In genomic region chr15:4027671-4028410, GRCm38 (mm10) we compare ENCODE assay signal across 8 mouse cellular contexts. TPM values are rescaled to one million over a fixed set of nuclear protein-coding genes. Genes with fewer than 3 reads are reported as not detected.
DNase-seq lines count a peak whose midpoint lies in the region; ATAC-seq and TF ChIP-seq lines count a peak whose summit lies in the region.

No protein-coding gene starts in this region.

- no peak for ATAC-seq in midbrain, embryonic 13.5 days
- ATAC-seq in monocyte, adult 5-6 weeks (replicated peaks; ENCODE audit: insufficient number of reproducible peaks, low FRiP score, low TSS enrichment, poor library complexity, severe bottlenecking) = no peak

- H3K4me2 ChIP-seq in midbrain, embryonic 13.5 days (replicated peaks) = peak overlapping the region; percentile 67

- no peak for TF ChIP-seq CTCF in layer of hippocampus, adult 2 months (conservative IDR thresholded peaks at IDR 0.05)
- TF ChIP-seq CTCF in cortical plate, adult 2 months (IDR thresholded peaks at IDR 0.05; ENCODE audit: extremely low read depth, insufficient read depth, low read length) = no peak

- H3K9ac ChIP-seq in midbrain, embryonic 13.5 days (replicated peaks) = peak overlapping the region; percentile 89

- no peak for DNase-seq in layer of hippocampus, adult 2 months (ENCODE audit: low spot score in 2 of 2)
- DNase-seq in layer of hippocampus, adult 11-12 months (ENCODE audit: low spot score) = no peak
- DNase-seq in hindlimb bud, embryonic 11.5 days (ENCODE audit: extremely low spot score, low read depth, low spot score) = peak; percentile 8
- no peak for DNase-seq in cerebellum, postnatal 25 days
- no peak for DNase-seq in right cerebral cortex, postnatal 4 days

- no peaks in the 10 kb centered on the region for H3K36me3 ChIP-seq in midbrain, embryonic 13.5 days

- H3K27ac ChIP-seq in layer of hippocampus, adult 2 months = peak overlapping the region; percentile 99
- H3K27ac ChIP-seq in cortical plate, adult 2 months (ENCODE audit: insufficient read depth, low read length) = peak overlapping the region; percentile 62; the same call in 1 of the 2 replicates
- H3K27ac ChIP-seq in midbrain, embryonic 13.5 days = peak overlapping the region; percentile 96; the same call in 1 of the 2 replicates

- WGBS in midbrain, embryonic 13.5 days = 11% methylated on average over 6 of the region's 6 CpGs

- TF ChIP-seq POLR2A in cortical plate, adult 2 months (IDR thresholded peaks at IDR 0.05; ENCODE audit: extremely low read depth, insufficient read depth, low read length) = no peak

- H3K4me3 ChIP-seq in layer of hippocampus, adult 2 months = peak overlapping the region; percentile 91
- H3K4me3 ChIP-seq in cortical plate, adult 2 months (ENCODE audit: insufficient read depth, low read length) = peak overlapping the region; percentile 91
- H3K4me3 ChIP-seq in midbrain, embryonic 13.5 days (replicated peaks) = peak overlapping the region; percentile 83

- H3K9me3 ChIP-seq in midbrain, embryonic 13.5 days = no peaks in the 10 kb centered on the region

- no peaks in the 10 kb centered on the region for H3K27me3 ChIP-seq in midbrain, embryonic 13.5 days

- peaks cover 9% of the 10 kb centered on the region; the same call in 1 of the 2 replicates for H3K4me1 ChIP-seq in cortical plate, adult 2 months (ENCODE audit: control insufficient read depth, insufficient read depth, low read length)
- peaks cover 16% of the 10 kb centered on the region for H3K4me1 ChIP-seq in midbrain, embryonic 13.5 days (replicated peaks)

RNA-seq across cellular contexts. Expression of gene Oxct1, which starts 1.7 kb away (rescaled TPM):
- 100 to 1,000 TPM; 271 to 283 TPM for total RNA-seq in layer of hippocampus, adult 2 months (2021)
- polyA plus RNA-seq in cortical plate, adult 2 months (2012; rRNA removed) = 178 and 181 TPM in 2 replicates
- polyA plus RNA-seq in midbrain, embryonic 13.5 days (2015; fragmentation: Nextera tagmentation; extraction: Ambion mirVana) = 211 and 247 TPM in 2 replicates
- 56.3 to 89.6 TPM (median 68.8 TPM) in 3 replicates for total RNA-seq in monocyte, adult 5-6 weeks (2017)

RNA-seq across cellular contexts. Expression of gene AW549877, which starts 32.3 kb away (rescaled TPM):
- 10 to 100 TPM; 44.3 to 44.7 TPM for total RNA-seq in layer of hippocampus, adult 2 months (2021)
- polyA plus RNA-seq in cortical plate, adult 2 months (2012; rRNA removed) = 37.8 and 39.0 TPM in 2 replicates
- polyA plus RNA-seq in midbrain, embryonic 13.5 days (2015; fragmentation: Nextera tagmentation; extraction: Ambion mirVana) = 42.1 and 47.1 TPM in 2 replicates
- 26.6 to 35.5 TPM (median 28.0 TPM) in 3 replicates for total RNA-seq in monocyte, adult 5-6 weeks (2017)

RNA-seq across cellular contexts. Expression of gene Fbxo4, which starts 48.5 kb away (rescaled TPM):
- 1 to 10 TPM; 9.0 to 9.6 TPM for total RNA-seq in layer of hippocampus, adult 2 months (2021)
- polyA plus RNA-seq in cortical plate, adult 2 months (2012; rRNA removed) = 9.8 and 11.6 TPM in 2 replicates
- polyA plus RNA-seq in midbrain, embryonic 13.5 days (2015; fragmentation: Nextera tagmentation; extraction: Ambion mirVana) = 6.3 and 7.3 TPM in 2 replicates
- 56.9 to 70.4 TPM (median 70.4 TPM) in 3 replicates for total RNA-seq in monocyte, adult 5-6 weeks (2017)
